Mouse (Mus musculus) brain, embryonic 14.5 days (tissue): ENCODE measurements around the gene Cpe. TPM values are rescaled to one million over a fixed set of nuclear protein-coding genes. Genes with fewer than 3 reads are reported as not detected.

Source experiments
- DNase-seq: peaks from one replicate; pipeline ENCODE4 v3.0.0-alpha.2; 2011; ENCODE audit warnings: low read depth
- CTCF ChIP-seq: fragments of 200-500 bp; IDR thresholded peaks from 2 replicates; pipeline ENCODE4 v1.5.1; 2012; ENCODE audit warnings: inconsistent platforms, mild to moderate bottlenecking, moderate library complexity, borderline replicate concordance; ENCODE audit not compliant: insufficient read depth, insufficient read length; ENCODE audit errors: extremely low read depth
- POLR2A ChIP-seq: fragments of 200-500 bp; IDR thresholded peaks from 2 replicates; pipeline ENCODE4 v1.6.1; 2012; ENCODE audit warnings: mild to moderate bottlenecking, inconsistent platforms, borderline replicate concordance; ENCODE audit not compliant: poor library complexity, insufficient read depth, insufficient read length, severe bottlenecking; ENCODE audit errors: extremely low read depth
- polyA plus RNA-seq: library from polyadenylated mRNA; depleted of rRNA; stranded (reverse); fragments of >200 nt; gene quantifications from 2 replicates; pipeline ENCODE4 v1.2.3, GENCODE M21; 2012

Gene Cpe
- polyA plus RNA-seq, 1 experiment, result 339 TPM

DNA sequence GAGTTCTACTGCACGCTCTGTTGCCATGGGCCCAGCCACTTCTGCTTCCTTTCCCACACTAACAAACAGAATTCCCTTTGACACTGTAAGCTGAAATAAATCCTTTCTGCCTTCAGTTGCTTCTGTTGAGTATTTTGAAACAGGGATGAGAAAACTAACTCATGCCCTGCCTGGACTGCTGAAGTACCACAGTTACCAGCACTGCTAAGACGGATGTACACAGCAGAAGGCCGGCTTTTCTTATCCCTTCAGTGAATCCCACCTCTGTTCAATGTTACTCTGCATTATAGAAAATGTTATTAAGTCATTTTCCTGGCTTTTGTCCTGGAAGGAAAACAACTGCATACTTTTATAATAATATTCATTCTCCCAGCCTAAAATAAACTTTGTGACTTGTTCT, 45.7 kb downstream of the Cpe start:
- TF ChIP-seq POLR2A (no peak), CTCF (no peak)
- no peak for DNase-seq

DNA sequence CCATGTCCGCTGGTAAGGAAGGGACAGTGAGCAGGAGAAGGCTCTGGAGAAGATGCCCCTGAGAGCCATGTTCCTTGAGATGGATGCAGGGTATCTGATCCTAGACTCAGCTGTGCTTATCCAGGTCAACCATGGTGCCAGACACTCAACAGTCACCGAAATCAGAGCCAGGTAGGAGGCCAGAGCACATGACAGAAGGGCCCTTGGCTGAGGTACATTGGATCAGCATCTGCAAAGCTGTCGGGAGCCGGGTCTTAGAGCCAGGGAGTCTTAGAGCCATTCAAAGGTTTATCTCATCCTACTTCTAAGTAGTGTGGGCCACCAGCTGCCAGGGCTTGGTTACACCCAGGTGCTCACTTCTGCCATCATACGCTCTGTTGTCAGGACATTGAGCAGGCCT, 46.4 kb downstream of the Cpe start:
- DNase-seq, result no peak
- no peak for TF ChIP-seq CTCF
- TF ChIP-seq POLR2A, result no peak

DNA sequence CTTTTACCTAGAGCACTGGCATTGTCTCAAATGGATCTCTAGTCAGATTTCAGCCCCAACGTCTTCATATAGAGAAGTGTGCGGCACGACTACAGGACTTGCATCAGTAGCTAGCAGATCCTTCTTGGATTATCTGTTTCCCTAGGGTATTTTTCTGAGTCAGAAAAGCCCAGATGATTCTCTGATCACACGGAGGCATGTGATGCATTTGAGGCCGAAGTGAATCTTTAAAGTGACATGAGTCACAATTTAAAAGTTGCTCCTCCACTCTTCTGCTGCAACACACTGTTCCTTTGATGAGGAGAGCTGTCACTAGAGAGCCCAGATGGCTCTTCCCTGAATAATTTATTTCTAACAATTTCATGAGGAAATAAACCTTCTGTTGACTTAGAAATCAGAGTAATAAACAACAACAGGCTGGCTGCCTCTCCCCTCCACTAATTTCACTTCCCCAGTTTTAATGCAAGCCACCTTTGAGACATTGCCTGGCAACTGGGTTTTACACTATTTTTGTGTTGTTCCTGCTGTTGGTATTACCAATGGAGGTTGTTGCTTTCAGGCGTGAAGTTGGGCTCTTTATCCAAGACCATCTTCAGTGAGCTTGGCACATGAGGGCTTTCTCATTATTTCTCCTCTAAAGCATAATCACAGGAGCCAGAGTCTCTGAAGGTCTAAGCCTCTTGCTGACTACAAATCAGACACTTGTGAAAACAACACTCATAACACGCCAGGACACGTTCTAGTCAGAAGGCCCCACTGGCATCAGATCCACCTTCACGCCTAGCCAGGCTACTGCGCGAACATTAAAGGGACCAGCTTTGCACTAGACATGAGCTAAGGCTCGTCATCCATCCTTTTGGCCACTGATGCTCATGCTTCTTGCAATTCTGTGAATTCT, 48.5 kb downstream of the Cpe start:
- peak; percentile 56 for DNase-seq

DNA sequence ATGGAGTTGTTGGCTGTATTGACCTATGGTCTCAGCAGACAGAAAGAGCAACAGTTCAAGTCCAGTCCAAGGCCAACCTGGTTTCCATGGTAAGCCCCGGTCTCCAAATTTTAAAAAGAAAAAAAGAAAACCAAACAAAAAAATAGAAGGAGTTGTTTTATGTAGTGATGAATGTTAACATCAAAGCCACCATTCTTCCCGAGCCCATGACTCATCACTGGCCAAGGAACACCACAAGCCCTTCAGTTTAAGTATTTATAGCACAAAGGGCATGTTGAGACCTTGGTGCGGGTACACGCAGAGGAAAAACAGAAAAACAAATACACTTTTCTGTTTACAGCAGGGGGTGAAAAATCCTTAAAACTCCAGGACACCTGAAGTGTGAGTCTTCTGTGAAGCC, 49.5 kb downstream of the Cpe start:
- DNase-seq, result no peak
- TF ChIP-seq POLR2A (no peak), CTCF (no peak)

More for the DNA sequence above, 48.5 kb downstream of the Cpe start:
- TF ChIP-seq POLR2A (no peak), CTCF (no peak)

DNA sequence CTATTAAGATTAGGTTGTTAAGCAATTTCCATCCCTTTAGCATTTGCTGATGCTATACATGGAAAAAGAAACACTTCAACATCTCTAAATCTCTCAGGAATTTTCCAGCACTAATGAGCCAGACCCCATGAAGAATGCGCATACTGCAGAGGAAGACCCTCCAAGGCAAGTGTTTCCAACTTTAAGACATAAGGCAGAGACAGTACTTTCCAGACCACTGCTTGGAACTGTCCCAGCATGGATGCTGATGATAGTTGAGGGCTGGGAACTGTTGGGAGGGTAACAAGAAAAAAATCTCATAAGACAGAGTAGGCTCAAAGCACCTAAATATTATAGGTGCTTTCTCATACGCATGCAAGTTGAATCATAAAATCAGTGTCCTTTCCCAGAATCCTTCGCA, 50.1 kb downstream of the Cpe start:
- TF ChIP-seq POLR2A (no peak), CTCF (no peak)

DNA sequence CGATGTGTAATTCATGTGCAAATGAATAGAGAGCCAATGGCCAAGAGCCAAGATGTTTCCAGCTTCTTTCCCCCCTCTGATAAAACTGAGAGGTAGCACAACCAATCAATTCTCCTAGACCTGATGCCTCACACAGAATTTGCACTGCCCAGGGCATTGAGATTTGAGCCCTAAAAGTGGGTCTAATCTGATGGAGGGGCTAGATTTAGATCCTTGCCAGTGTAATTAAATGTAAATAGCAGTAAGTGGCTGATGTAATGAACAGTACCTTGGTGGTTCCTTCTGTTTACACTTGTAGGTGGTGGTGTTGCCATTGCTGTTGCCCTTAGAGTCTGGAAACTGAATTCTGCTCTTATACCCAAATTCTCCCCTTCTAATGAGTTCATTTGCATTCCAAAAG, 52.3 kb downstream of the Cpe start:
- DNase-seq, result peak; percentile 69
- TF ChIP-seq POLR2A (no peak), CTCF (no peak)

More for the DNA sequence above, 50.1 kb downstream of the Cpe start:
- DNase-seq, result no peak

DNA sequence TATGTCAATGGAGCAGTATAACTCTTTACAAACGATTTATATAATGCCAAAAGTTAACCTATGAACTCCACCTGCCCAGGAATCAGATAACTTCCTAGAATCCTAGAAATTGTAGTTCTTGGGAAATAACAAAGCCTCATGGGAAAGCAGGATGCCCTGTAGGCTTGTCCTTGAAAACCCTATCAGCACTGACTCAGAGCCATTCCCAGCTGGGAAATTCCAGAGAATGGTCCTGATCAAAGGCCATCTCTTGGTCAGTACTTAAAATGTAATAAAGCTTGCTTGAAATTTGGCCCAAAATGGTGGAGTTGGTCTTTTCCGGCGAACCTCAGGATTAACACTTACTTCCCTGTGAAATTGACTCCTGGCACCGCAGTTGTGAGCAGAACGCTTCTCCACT, 53.2 kb downstream of the Cpe start:
- DNase-seq, result no peak
- no peak for TF ChIP-seq CTCF
- TF ChIP-seq POLR2A, result no peak

DNA sequence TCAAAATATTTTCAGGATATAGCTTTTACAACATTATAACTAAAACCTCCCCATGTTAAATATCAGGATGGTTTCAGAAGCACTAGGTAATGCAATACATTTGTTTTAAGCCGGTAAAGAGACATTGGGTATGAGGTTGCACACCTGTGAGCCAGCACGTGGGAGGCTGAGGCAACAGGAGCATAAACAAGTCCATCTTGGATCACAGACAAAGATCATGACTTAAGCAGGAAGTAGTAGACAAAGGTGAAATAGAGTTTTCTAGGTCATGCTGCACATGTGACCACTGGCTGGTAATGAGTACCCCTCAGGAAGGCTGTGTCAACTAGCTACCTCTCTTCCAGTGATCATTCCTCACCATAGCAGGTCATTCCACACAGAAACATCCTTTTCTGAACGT, 58.0 kb downstream of the Cpe start:
- no peak for DNase-seq
- no peak for TF ChIP-seq POLR2A
- TF ChIP-seq CTCF, result no peak

DNA sequence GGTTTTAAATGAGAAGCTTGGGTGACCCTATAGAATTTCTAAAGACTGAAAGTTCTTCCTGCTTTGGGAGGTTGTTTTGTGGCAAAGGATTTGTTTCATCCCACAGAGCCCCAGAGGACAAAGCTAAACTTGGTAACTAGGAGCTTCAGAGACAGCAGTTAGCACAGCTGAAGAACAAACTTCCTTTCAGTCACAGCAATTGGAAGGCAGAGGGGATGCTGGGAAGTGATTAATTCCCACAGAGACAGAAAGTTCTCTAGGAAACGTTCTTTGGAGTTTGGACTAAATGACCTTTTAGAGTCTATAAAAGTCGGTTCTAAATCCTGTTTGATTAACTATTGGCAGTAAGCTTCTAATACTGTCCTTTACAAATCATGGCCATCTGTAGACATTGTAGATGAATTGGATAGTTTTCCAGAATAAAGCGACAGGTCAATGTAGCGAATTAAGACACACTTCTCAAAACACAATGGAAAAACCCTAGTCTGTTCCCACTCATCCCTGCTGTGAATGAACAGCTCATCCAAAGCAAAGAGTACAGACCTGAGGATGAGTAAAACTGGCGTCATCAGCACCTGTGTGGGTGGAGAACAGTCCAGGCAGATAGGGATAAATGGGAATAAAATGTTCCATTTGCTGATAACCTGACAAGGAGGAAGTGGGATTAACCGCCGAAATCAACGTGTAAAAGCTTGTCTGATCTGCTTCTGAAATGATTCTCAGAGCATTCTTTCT, 58.6 kb downstream of the Cpe start:
- DNase-seq, result no peak

DNA sequence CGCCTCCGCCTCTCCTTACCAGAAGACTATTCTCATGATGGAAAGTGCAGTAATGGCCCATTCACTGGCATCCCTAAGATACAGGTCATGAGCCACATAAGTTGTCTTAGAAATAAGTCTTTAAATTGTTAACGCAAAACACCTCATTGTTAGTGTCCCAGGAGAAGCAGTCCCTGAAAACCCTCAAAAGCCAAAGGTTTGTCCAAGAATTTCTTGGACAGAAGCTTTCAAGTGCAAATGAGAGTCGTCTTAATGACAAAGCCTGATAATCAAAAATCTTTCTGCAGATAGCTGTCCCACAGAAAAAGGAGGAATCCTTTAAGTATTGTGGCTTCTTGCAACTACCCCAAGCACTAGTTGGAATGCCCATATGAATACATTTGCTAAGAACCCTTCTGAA, 60.7 kb downstream of the Cpe start:
- DNase-seq, result no peak
- TF ChIP-seq POLR2A, result no peak
- no peak for TF ChIP-seq CTCF

More for the DNA sequence above, 58.6 kb downstream of the Cpe start:
- TF ChIP-seq CTCF (no peak), POLR2A (no peak)

DNA sequence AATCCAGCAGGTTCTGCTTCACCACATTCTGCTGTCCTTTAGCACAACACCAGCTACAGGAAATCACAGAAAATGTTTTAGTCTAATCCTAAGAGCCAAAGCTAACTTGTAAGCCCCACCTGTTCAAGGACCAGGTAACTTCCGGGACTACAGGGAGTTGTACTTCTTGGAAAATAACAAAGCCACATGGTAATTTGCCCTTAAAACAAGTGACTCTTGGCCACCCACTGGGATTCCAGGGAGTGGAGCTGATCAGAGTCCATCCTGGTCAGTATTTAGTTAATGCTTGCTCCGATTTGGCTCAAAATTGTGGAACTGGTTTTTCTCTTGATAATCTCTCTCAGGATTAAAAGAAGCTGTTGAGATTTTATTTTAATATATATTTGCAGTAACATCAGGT, 61.1 kb downstream of the Cpe start:
- no peak for DNase-seq
- no peak for TF ChIP-seq CTCF
- no peak for TF ChIP-seq POLR2A
